Mouse (Mus musculus) liver, embryonic 13.5 days (tissue): ENCODE measurements at regions not wholly inside any gene's neighbourhood (a gene's known extent, or its start where the extent isn't known, plus 50 kb on each side); places are given as distances from the start of the nearest gene placed in this dataset.

Experiments
- ATAC-seq: fragments of 200-750 bp; cut with Nextera tagmentation; 2 replicates; pipeline ENCODE4 v1.8.0; 2017; ENCODE audit warnings: low read depth, mild to moderate bottlenecking, moderate number of reproducible peaks, moderate library complexity
- DNase-seq: peaks from one replicate; pipeline ENCODE4 v3.0.0; 2022
- H3K27ac ChIP-seq: fragments of 300-500 bp; sonication (generic); 2 replicates; pipeline ENCODE4 v1.5.1; 2015; ENCODE audit warnings: moderate library complexity, mild to moderate bottlenecking, inconsistent platforms
- H3K27me3 ChIP-seq: fragments of 300-500 bp; sonication (generic); 2 replicates; pipeline ENCODE4 v1.6.1; 2015; ENCODE audit warnings: mild to moderate bottlenecking, inconsistent platforms
- H3K36me3 ChIP-seq: fragments of 300-500 bp; sonication (generic); 2 replicates; pipeline ENCODE4 v1.6.1; 2015; ENCODE audit warnings: mild to moderate bottlenecking, inconsistent platforms
- H3K4me1 ChIP-seq: fragments of 300-500 bp; sonication (generic); replicated peaks from 2 replicates; pipeline ENCODE4 v1.6.1; 2015; ENCODE audit warnings: inconsistent platforms
- H3K4me2 ChIP-seq: fragments of 300-500 bp; sonication (generic); 2 replicates; pipeline ENCODE4 v1.6.1; 2015; ENCODE audit warnings: inconsistent platforms, mild to moderate bottlenecking, moderate library complexity
- H3K4me3 ChIP-seq: fragments of 300-500 bp; sonication (generic); replicated peaks from 2 replicates; pipeline ENCODE4 v1.5.1; 2015; ENCODE audit warnings: mild to moderate bottlenecking, inconsistent platforms
- H3K9ac ChIP-seq: fragments of 300-500 bp; sonication (generic); 2 replicates; pipeline ENCODE4 v1.6.1; 2015; ENCODE audit warnings: mild to moderate bottlenecking, inconsistent platforms
- H3K9me3 ChIP-seq: fragments of 300-500 bp; sonication (generic); replicated peaks from 2 replicates; pipeline ENCODE4 v1.6.1; 2016; ENCODE audit warnings: inconsistent platforms
- WGBS: fragments of 180-500 bp; shearing (Covaris S2); methylation state at CpG from one replicate; pipeline ENCODE4 v1.1.7; 2015; ENCODE audit not compliant: insufficient replicate concordance; 5-methylcytosine and 5-hydroxymethylcytosine counted together

DNA sequence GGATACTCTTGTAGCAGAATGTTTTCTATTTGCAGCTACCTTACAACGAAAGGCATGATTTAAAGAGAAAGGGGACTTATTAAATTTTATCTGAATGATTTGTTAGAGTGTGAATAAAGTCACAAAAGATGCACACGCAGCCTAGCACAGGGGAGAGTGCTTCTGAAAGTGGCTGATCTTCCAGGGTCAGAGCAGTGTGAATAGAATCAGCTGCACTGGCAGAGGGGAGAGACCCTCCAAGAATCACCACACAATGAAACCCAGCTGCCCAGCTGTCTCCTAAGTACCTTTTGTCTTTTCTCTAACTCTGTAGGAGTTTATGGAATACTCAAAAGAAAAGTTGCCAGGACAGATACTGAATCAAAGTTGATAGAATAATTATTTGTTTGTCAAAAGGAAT lies 443.1 kb downstream of the 1190002N15Rik start:
- H3K27ac ChIP-seq = no peak overlapping the region

DNA sequence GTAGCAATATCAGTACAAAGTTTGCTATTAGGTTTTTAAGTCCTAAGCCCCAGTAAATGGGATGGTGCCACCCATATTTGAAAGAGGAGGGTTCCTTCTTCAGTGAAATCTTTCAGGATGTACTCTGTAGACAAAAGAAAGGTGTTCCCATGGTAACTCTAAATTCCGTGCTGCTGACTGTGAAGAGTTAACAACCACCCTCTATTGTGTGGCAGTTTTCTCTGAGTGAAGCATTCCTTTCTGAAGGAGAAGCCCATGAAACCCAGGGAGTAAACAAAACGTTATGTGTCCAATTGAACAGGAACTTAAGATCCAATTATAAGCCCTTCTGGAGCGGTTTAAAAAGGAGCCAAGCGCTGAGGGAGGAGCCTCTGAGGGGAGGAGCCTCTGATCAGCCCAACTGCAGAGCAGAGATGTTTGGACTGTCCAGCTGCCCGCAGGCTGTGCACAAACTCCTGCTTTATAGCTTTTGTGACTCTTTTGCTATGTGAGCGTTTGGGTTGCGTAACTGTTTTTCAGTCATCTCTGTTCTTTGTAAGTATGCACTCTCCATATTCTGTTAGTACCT lies 446.1 kb downstream of the 1190002N15Rik start:
- DNase-seq (no peak), ATAC-seq (no peak)
- H3K4me3 ChIP-seq = no peak overlapping the region
- no peaks in the 10 kb centered on the region for H3K36me3 ChIP-seq
- H3K4me2 ChIP-seq = no peak overlapping the region
- H3K27ac ChIP-seq = no peak overlapping the region
- H3K4me1 ChIP-seq = no peaks in the 10 kb centered on the region
- 51% methylated on average over 7 of the region's 7 CpGs for WGBS
- no peaks in the 10 kb centered on the region for H3K27me3 ChIP-seq
- no peaks in the 10 kb centered on the region for H3K9me3 ChIP-seq
- no peak overlapping the region for H3K9ac ChIP-seq

More for the DNA sequence above, 443.1 kb downstream of the 1190002N15Rik start:
- 51% methylated on average over 2 of the region's 2 CpGs for WGBS
- H3K4me2 ChIP-seq = no peak overlapping the region
- H3K4me1 ChIP-seq = no peaks in the 10 kb centered on the region
- no peak overlapping the region for H3K9ac ChIP-seq
- H3K9me3 ChIP-seq = no peaks in the 10 kb centered on the region
- ATAC-seq = no peak
- no peak for DNase-seq
- H3K27me3 ChIP-seq = no peaks in the 10 kb centered on the region
- no peaks in the 10 kb centered on the region for H3K36me3 ChIP-seq
- H3K4me3 ChIP-seq = no peak overlapping the region

DNA sequence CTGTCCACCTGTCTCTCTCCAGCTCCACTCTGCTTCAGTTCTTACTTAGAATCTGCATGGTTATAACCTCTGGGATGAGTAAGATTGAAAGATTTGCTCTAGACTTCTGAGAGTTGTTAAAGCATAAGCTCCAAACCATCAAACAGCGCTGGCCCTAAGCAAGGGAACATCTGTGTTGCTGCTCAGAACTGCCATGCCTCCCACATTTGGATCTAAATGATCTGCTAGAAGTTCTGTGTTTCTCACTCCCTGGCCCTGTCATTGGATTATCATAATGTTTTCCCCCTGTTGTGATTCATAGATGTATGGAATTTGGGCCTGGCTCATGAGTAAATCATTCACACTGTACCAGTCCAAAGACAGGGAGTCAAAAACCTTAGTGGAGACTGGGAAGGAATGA lies 448.1 kb downstream of the 1190002N15Rik start:
- Histone ChIP-seq H3K9me3 (no peaks in the 10 kb centered on the region), H3K9ac (no peak overlapping the region), H3K4me1 (no peaks in the 10 kb centered on the region), H3K4me3 (no peak overlapping the region), H3K4me2 (no peak overlapping the region), H3K27ac (no peak overlapping the region), H3K36me3 (no peaks in the 10 kb centered on the region), H3K27me3 (no peaks in the 10 kb centered on the region)
- ATAC-seq = no peak
- WGBS = 45% methylated on average over 1 of the region's 1 CpGs
- DNase-seq = no peak

- Histone ChIP-seq H3K9ac (no peak overlapping the region), H3K4me3 (no peak overlapping the region), H3K27me3 (no peaks in the 10 kb centered on the region), H3K4me2 (no peak overlapping the region), H3K27ac (no peak overlapping the region), H3K4me1 (no peaks in the 10 kb centered on the region), H3K9me3 (no peaks in the 10 kb centered on the region), H3K36me3 (no peaks in the 10 kb centered on the region)
- ATAC-seq (no peak), DNase-seq (no peak)
- WGBS = 39% methylated on average over 3 of the region's 3 CpGs
Observed at GRCm38 (mm10) chr9:94083629-94084411, 454.1 kb downstream of the 1190002N15Rik start.

GRCm38 (mm10) chr9:94074904-94075303 lies 463.0 kb downstream of the 1190002N15Rik start:
- Histone ChIP-seq H3K4me1 (no peaks in the 10 kb centered on the region), H3K4me2 (no peak overlapping the region), H3K27ac (no peak overlapping the region), H3K27me3 (no peaks in the 10 kb centered on the region), H3K4me3 (no peak overlapping the region), H3K9me3 (no peaks in the 10 kb centered on the region), H3K36me3 (no peaks in the 10 kb centered on the region), H3K9ac (no peak overlapping the region)
- no peak for DNase-seq
- ATAC-seq = no peak
- 26% methylated on average over 2 of the region's 2 CpGs for WGBS

DNA sequence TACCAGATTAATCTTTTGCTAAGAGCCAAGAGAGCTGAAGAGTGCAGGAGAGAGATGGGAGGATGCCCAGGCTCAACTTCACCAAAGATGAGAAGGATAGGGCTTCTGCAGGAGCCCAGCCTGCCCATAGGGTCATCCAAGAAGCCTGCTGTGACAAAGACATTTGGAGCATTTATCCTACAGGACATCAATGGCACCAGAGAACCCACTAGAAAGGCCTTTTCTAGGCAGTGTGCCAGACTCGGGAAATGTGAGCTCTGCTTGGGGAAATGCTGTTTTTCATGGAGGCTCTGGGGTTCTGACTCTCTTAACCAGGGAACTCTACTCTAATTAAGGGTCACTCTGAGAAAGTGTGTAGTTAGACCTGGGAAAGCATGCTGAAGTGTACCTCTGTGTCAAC lies 470.8 kb downstream of the 1190002N15Rik start:
- H3K4me3 ChIP-seq = no peak overlapping the region
- no peaks in the 10 kb centered on the region for H3K4me1 ChIP-seq
- WGBS = 42% methylated on average over 1 of the region's 1 CpGs
- H3K27me3 ChIP-seq = no peaks in the 10 kb centered on the region
- DNase-seq = no peak
- no peak overlapping the region for H3K4me2 ChIP-seq
- H3K27ac ChIP-seq = no peak overlapping the region
- ATAC-seq = no peak
- no peaks in the 10 kb centered on the region for H3K36me3 ChIP-seq
- H3K9ac ChIP-seq = no peak overlapping the region
- no peaks in the 10 kb centered on the region for H3K9me3 ChIP-seq

DNA sequence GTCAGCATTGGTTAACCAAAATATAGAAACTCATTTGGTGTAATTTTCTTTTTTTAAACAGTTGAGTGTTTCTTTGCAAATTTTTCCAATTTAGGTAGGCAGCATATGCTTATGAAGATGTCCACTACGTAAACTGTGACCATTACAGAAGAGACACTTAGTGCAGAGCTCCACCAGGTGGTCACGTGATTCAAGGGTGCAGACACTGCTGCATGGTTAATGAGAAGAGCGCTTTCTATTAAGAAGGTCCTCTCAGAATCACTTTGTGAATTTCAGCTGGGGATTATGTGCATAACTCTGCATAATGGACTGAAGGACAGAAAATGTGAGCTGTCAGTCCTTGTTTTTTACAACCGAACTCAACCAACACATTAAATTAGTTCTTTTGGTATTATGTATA lies 484.7 kb downstream of the 1190002N15Rik start:
- Histone ChIP-seq H3K36me3 (no peaks in the 10 kb centered on the region), H3K9ac (no peak overlapping the region), H3K9me3 (no peaks in the 10 kb centered on the region), H3K4me3 (no peak overlapping the region), H3K4me1 (no peaks in the 10 kb centered on the region), H3K4me2 (no peak overlapping the region), H3K27me3 (no peaks in the 10 kb centered on the region), H3K27ac (no peak overlapping the region)
- DNase-seq (no peak), ATAC-seq (no peak)
- 59% methylated on average over 4 of the region's 4 CpGs for WGBS

DNA sequence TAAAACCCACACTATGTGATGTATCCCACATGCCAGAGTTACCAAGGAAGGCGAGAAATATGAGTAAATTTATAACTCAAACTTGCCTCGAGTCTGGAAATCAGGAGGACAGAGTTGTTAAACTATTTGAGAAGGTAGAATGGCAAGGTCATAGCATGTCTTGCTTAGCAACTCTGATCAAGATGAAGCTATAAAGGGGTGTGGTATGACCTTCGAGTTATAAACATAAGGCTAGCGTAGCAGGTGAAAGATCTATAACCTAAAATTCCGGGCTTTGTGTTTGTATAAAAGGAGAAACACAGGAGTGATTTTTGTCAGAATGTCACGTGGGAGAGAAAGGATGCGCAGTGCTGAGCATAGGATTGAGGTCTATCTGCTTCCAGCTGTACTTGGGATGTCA lies 490.0 kb downstream of the 1190002N15Rik start:
- DNase-seq (no peak), ATAC-seq (no peak)
- Histone ChIP-seq H3K4me1 (no peaks in the 10 kb centered on the region), H3K36me3 (no peaks in the 10 kb centered on the region), H3K4me2 (no peak overlapping the region), H3K9ac (no peak overlapping the region), H3K4me3 (no peak overlapping the region), H3K27ac (no peak overlapping the region), H3K9me3 (no peaks in the 10 kb centered on the region), H3K27me3 (no peaks in the 10 kb centered on the region)
- WGBS = 68% methylated on average over 7 of the region's 7 CpGs

DNA sequence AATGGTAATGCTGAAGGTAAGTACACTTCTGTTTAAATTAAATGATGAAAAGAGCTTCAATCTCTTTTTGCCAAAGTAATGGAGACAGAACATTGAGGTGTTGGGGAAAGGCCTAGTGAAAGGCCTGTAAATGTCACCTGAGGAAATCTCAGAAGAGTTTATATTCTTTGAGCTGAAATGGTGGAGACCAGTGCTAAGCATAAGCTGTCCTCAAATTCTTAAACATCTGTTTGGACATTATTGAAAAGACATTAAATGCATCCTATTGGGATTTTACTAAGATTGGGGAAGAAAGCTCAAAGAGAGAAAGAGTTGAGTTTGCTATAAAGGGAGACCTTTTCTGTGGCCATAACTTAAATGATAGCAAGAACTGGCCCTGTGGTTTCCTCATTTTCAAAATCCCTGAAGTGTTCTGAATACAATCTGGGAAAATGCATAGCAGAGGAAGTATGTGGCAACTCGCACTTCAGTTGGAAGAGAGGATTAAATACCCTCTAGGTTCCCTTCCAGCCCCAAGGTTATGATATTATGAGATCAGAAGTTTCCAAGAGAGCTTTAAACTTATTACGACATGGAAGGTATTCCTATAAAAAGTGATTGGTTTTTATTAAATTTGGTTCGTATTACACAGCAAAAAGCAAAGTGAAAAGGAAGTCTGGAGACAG lies 492.3 kb downstream of the 1190002N15Rik start:
- Histone ChIP-seq H3K27me3 (no peaks in the 10 kb centered on the region), H3K9me3 (no peaks in the 10 kb centered on the region), H3K9ac (no peak overlapping the region), H3K4me3 (no peak overlapping the region), H3K4me1 (no peaks in the 10 kb centered on the region), H3K4me2 (no peak overlapping the region), H3K27ac (no peak overlapping the region), H3K36me3 (no peaks in the 10 kb centered on the region)
- no peak for DNase-seq
- no peak for ATAC-seq
- WGBS = 52% methylated on average over 3 of the region's 3 CpGs

GRCm38 (mm10) chr9:94023761-94024160 lies 514.1 kb downstream of the 1190002N15Rik start:
- no peaks in the 10 kb centered on the region for H3K36me3 ChIP-seq
- no peaks in the 10 kb centered on the region for H3K9me3 ChIP-seq
- H3K27me3 ChIP-seq = no peaks in the 10 kb centered on the region
- no peak overlapping the region for H3K27ac ChIP-seq
- no peaks in the 10 kb centered on the region for H3K4me1 ChIP-seq
- DNase-seq (no peak), ATAC-seq (no peak)
- no peak overlapping the region for H3K4me2 ChIP-seq
- no peak overlapping the region for H3K9ac ChIP-seq
- WGBS = 54% methylated on average over 3 of the region's 3 CpGs
- no peak overlapping the region for H3K4me3 ChIP-seq

DNA sequence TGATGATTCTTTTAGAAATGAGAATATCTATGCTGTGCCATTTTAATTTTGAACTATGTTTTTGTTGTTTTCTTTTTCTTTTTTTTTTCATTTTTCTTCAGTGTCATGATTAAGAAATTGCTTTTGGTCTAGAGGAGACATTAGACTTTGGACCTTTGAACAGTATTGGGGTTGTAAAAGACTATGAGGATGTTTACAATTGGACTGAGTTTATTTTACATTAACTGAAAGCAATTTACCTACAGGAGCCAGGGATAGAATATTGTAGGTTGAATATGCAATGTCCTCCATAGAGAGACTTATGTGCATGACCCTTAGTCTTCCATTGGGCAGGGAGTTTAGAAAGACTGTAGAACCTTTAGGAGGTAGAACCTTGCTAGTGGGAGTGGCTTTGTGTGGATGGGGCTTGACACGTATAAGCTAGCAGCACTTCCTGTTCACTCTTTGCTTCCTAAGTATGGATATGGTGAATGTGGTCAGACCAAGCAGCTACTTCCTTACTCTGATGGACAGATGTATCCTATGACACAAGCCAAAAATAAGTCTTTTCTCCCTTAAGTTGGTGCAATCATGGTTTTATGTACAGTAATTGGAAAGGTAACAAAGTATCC lies 516.5 kb downstream of the 1190002N15Rik start:
- no peak overlapping the region for H3K27ac ChIP-seq
- H3K4me1 ChIP-seq = no peaks in the 10 kb centered on the region
- no peak overlapping the region for H3K9ac ChIP-seq
- no peak overlapping the region for H3K4me2 ChIP-seq
- no peak overlapping the region for H3K4me3 ChIP-seq
- DNase-seq (no peak), ATAC-seq (no peak)
- no peaks in the 10 kb centered on the region for H3K27me3 ChIP-seq
- H3K9me3 ChIP-seq = no peaks in the 10 kb centered on the region
- no peaks in the 10 kb centered on the region for H3K36me3 ChIP-seq
- 8% methylated on average over 1 of the region's 1 CpGs for WGBS
